Mouse (Mus musculus): Measurements from ENCODE around the gene Rpap1.

DNA sequence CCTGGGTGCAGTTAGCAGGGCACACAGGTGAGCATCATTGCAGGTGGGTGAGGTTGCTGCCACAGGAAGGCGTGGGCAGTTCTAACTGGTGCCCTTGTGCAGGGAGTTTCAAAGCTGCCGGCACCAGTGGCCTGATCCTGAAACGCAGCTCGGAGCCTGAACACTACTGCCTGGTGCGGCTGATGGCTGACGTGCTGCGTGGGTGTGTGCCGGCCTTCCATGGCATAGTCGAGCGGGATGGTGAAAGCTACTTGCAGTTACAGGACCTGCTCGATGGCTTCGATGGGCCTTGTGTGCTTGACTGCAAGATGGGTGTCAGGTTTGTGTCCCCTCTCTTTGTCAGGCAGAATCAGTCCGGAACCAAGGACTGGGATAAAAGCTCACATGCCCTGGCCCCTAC lies 38.1 kb downstream of the Rpap1 start:
- TF ChIP-seq CTCF (IDR thresholded peaks at IDR 0.05; ENCODE audit: low read depth) (no peak), EP300 (IDR thresholded peaks at IDR 0.05; ENCODE audit: low read depth) (no peak)

All from heart, postnatal 0 days (tissue).